Mouse (Mus musculus) spleen, adult 18-20 months (tissue): ENCODE results near the gene Grap2.

ENCODE experiments used
- DNase-seq, 2 experiments: peaks; one replicate each; pipeline ENCODE4 v3.0.0; 2022; ENCODE audit warnings: mixed read lengths in 2 of 2

Gene Grap2

DNA sequence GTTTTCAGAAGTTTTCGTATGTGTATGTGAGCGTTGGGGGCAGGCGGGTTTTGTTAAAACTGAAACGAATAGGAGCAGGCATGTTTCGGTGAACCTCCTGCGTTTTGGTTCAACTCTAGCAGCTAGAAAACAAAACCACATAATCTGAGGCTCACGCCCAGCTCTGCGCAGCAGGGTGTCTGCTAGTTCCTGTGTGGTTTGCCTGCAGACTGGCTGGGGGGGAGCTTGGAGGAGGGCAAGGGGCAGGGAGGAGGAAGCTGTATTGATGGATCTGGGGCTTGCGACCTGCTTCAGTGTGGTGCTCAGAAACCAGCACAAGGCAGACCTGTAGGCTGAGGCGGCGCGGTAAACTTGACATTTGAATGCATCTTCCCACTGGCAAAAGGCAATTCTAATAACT lies at the start of gene Grap2:
Grap2 (plus strand) TSS at position 304 of the 400 bp plus-strand sequence.
- DNase-seq: peak; percentile 65 to 74

DNA sequence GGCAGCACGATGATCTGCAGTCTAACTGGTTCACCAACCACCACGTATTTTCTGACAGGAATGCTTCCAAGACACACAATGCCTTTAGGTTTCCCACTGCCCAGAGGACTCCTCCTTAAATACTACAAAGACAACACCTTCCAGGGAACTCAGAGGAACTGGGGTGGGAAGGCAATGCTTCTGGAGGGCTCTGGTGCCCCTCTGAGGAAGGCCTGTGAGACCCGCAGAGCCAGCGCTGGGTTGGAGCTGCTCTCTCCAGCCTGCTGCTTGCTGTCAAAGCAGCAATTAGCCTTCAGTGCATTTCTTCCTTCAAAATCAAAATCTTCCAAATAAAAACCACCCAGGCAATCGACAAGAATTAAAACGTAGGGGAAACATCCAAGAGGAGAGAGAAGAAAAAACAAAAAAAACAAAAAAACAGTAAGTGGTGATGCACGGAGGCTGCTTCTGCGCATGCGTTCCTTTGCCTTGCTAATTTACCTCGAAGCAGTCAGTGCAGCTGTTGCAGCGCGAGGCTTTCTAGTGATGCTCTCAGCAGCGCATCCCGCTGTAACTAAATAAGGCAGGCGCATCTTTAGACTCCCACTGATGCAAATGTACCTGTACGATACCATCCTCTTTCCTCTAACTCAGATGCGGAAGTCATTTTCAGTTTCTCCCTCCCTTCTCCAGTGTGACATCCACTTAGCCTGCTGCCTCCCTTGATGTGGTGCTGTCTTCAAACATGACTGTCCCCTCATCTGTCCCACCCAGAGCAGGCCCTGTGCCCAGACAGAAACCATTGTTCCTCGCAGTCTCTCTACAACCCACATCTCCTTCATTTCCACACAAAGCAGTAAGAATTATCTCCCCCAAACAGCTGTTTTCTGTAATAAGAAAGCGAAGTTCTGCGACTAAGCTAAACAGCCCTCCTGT lies 42.2 kb upstream of the Grap2 start:
- no peak for DNase-seq

DNA sequence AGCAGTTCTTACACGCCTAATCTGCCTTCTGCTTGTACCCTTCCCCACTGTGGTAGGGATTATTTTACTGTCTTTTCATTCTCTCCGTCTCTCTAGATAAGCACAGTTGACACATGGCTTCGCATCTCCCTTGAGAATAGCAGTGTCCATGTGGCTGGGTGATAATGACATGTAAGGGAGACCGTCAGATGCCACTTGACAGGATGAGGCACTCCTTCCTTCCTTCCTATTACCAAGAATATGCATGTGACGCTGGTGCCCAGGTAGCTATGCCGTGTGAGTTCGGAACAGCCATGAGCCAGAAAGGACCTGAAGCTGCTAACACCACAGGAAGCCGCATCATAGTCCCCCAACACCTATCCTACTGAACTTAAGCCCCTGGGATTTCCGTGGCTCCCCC lies 41.4 kb upstream of the Grap2 start:
- DNase-seq: no peak

DNA sequence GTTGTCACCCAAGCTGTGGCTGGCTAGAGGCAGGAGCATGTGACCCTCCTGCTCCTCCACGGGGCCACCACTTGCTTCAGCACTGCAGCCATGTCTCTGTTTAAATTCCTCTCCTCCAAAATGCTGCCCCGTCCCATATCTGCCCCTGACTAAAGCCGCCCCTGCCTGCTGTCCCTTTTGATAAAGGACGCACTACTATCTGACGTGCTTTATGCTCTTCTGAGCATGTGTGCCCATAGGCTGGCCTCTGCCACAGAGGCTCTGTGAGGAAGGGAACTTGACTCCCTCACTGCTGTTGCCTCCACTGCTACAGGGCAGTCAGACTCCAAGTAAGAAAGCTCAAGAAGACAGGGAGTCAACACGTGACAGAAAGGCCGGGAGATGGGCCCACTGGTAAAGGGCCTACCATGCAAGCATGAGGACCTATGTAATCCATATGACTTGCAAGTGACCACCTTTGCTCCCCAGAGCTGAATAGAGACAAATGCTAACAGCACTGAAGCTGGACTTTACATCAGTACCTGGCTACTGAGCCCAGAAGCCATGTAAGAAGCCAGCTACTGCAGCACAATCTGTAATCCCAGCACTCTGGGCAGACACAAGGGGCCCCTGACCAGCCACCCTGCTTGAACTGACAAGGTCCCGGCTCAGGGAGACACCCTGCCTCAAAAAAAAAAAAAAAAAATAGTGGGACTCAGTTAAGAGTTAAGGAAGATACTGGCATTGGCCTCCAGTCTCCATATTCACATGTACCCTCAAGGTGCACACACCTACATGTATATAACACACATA lies 39.9 kb upstream of the Grap2 start:
- no peak for DNase-seq

DNA sequence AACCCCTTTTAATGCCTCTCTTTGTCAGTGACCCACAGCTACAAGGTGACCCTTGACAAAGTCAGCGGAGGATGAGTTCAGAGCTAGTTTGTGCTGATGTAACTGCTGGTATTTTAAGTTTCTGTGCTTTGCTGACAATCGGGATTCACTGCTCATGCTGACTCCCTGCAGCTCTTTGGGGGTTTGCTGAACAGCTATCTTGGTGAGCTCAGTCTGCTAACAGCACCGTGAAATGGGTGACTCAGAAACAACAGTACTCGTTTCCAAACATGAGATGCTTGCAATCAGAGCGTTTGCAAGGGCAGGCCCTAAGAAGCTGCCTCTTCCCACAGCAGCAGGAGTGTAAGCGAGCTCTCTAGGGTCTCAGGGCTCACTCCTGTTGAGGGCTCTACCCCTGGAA lies 39.1 kb upstream of the Grap2 start:
- DNase-seq: no peak

DNA sequence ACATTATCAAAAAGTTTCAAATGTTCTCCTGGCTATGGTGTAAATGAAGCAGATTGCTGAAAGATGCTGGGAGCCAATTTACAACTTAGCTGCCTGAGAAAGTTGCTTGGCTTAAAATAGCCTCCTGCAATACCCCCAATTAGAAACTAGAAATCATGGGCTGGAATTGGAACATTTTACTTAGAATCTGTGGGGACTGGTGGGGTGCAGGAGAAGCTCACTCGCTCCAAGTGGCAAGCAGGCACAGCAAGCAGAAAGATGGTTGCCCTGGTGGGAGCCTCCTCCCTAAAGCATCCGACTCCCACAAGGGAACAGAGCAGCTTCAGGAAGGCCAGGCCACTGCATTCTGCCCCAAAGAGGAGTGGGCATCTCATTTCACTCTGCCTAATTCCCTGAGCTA lies 36.3 kb upstream of the Grap2 start:
- no peak for DNase-seq

DNA sequence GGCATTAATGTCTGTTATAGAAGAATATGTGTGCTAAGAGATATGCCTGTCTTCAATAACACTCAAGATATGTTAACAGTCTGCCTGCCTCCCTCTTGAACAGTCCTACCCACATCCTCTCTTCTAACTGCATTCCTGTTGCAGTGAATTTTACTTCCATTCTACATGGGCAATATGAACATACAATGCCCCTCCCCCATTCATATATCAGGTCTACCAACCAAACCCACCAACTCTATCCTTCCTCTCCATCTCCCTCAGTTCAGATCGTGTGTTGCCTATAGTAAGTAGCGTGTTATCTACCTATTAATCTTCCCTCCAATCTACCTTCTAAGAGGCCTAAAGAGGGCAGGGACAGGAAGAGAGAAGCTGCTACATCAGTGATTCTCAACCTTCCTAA lies 34.3 kb upstream of the Grap2 start:
- no peak for DNase-seq

DNA sequence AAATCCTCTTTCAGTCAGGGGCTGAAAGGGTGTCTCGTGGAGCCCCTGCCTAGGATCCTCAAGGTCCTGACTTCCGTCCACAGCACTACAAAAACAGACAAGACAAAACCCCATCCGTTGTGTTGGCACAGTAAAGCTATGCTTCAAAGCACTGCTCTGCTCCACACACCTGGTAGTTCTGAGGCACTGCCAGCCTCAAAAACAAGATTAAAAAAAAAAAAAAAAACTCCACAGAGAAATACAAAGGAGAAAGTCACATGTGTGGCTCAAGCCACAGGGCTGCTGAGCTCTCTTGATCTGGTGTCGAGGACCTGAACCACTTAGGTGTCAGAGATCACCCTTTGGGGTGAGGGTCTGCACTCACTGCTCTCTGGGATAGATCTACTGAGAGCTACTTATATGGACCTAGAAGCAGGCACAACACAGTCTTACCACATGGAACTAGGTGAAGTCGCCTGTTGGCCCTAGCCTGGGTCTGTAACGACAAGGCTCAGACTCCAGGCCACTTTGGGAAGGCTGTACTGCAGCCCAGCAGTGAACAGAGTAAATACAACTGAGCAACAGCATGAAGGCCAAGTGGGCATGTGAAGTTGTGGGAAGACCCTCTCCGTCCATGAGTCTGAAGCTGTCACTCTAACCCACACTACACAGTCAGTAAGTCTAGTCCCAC lies 33.6 kb upstream of the Grap2 start:
- no peak for DNase-seq

DNA sequence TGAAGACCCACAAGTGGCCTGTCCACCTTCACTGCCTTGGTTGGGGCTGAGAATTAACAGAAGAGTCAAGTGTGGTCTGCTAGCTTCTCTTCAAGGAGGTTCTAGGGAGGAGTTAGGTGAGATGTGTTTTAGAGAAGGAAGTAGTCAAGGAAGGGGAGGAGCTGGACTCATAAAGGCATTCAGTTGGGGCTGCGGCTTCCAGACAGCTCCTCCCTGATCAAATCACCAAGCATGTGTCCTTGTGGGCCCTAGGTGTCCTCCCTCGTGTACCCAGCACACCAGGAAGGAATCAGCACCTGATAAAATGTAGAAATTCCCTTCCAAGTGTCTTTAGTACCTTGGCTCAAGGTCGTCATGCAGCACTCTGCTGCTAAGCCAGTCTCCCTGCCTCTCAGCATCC lies 28.3 kb upstream of the Grap2 start:
- DNase-seq: peak in 1 of 2 experiments; percentile 23

DNA sequence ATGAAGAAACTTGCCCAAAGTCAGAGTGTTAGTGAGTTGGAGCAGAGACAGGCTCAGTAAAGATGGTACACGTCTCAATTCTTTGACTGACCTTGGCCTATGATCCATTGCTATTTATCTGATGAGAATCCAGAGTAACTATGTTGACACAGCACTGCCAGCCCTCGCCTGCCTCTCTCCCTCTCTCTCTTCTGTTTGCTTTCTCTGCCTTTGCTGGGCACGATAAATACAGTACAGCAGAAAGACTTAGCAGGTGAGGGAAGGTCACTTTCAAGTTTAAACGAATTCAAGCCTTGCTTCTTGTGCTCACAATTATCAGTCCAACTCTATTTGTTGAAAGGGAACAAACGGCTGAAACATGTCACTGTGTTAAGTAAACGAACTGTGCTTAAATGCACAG lies 27.0 kb upstream of the Grap2 start:
- DNase-seq: no peak

DNA sequence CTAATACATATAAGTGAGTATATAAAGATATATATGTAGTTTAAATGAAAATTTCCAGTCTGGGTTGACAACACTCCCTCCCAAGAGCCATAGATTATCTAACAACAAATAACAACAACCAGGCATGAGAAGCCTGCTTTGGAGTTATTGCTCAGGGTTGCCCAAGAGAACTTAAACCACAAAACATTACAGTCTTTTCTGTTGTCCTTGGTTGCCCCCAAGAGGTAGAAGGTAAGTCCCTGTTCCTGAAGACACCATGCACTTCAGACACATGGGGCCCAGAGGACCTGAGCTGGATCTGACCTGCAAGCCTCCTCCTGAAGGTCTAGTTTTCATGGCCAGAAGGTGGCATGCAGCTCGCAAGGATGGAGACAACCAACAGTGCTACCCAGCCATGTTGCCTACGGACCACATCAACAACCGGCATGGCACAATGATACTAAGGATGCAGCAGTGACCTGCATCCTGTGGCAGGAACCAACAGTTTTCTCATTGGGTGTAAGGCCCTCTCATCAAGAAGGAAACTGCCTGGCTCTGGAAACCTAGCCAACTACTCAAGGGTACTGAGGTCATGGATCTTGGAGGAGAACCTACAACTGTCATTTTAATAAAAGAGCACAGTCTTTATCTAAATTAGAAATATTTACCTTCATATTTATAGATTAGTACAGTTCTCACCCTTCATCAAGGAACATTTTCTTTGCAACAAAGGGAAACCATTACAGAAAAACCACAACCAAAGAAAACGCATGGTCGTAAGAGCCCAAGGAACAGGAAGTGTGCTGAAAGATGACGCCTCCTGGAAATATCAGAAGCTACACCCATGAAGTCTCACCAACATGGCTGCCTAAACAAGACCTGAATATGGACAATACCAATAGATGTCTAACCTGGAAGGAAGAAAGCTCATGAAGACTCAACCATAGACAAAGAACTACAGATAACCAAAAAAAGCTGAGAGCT lies 17.3 kb upstream of the Grap2 start:
- no peak for DNase-seq

DNA sequence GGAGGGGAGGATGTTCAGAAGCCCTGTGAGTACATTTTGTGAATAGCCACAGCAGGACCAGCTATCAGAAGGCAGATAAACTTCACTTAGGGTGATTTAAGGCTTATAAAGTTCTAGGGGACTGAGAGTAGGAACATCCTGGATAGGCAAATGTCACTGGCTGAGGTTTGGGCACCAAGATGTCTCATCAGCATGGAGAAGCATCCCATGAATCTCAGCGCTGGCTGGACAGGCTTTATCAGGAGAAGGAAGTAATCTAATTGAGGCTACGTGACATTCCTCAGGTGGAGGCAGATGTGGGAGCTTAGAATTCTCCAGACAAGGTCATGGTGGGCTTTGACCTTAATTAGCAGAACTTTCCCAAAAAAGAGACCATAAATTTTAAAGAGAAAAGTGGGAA lies 16.4 kb upstream of the Grap2 start:
- no peak for DNase-seq

DNA sequence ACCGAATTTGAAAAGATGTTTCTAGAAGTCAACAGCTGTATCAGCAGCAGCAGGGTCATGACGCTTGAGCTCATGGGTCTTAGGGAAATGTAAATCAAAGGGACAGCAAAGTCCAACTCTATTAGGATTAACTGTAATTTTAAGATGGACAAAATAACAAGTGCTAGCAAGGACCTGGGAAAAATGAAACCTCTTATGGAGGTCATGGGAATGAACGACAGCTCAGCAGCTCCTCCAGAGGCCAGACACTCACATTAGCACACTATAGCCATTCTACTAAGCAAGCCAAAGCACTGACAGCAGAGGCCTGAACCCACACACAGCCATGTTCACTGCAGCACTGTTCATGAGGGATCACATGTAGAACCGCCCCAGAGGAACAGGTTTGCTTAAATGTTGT lies 14.6 kb upstream of the Grap2 start:
- DNase-seq: no peak

DNA sequence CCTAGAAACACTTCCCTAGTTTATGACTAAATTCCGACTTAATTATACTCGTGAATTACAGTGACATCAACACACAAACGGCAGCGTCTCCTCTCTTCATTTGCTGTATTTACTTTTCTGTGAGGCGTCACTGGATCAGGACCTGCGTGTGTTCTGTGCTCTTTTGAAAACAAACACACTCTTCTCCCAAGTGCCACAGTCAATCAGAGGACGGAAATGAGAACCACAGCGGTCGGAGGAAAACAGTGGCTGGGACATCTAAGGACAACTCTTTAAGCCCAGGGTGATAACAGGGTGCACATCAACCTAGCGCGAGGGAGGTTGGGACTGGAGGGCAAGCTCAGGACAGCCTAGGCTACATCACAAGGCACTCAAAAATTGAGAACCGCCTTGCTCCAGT lies 12.9 kb upstream of the Grap2 start:
- DNase-seq: no peak

DNA sequence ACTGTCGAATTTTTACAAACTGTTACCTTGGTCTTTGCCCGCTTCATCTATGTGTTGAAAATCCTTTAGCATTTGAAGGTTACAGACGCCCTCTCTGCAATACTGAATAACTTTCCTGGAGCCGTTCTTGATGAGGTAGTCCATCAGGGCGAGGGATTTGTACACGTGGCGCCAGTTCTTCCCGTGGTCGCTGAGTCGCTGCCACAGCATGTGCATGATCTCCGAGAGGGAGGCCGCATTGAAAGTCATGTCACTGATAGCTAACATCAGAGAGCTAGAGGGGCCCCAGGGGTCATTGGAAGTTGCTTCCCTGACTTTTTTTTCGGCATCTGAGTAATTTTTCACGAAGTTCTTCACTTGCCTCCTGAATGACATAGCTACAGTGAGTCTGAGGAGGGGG lies 12.4 kb upstream of the Grap2 start:
- DNase-seq: no peak

DNA sequence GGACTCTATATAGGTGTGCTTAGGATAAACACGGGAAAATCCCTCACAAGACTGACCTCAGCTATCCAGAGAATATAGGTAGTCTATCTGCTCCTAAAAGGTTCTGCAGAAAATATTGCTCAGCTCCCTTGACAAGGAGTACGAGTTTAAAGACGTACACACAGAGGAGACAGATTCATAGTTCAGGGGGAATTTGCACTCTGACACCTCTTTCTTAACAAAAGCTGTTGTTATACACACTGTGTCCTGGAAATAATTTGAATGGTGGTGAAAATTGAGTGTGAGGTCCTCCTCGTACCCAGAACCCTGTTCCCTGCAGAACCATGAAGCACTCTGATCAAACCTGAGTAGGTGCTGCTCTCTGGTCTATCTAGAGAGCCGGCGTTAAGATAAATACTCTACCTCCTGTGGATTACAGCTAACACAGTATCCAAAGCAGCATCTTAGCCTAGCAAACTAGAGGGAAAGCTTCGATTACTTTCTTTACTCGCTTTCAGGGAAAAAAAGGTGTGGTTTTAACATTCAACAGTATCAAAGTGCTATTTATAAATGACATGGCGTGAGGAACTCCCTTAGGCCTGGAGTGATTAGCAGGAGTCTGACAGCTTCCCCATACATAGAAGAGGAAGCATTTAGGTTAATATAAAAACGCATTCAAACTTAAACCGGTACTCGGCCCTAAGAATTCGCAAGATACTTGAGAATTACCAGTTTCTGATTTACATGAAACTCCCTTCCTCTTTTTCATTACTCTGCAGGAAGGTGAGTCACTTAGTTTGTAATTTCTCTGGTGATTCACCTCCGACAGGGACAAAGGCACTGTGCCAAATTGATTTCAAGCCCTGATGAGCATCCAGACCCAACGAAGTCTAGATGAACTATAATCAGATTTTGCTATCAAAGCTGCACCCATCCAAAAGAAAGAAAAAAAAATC lies 11.5 kb upstream of the Grap2 start:
- DNase-seq: no peak

DNA sequence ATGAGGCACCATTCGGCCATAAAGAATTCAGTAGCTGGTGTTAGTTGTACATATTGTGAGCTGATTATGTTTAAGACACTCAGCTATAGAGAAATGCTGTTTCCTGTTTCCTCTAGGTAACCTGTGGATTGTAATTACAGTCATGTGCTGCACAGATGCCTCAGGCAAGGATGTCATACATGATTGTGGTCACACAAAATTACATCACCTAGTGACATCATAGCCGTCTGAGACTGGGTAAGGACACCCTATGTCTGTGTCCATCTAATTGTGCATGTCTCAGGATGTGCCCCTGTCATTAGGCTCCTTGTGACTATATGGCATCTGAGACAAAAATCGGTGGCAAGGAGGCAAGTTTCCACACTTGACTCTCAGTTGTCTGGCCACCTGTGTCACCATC lies 9.9 kb upstream of the Grap2 start:
- DNase-seq: no peak

DNA sequence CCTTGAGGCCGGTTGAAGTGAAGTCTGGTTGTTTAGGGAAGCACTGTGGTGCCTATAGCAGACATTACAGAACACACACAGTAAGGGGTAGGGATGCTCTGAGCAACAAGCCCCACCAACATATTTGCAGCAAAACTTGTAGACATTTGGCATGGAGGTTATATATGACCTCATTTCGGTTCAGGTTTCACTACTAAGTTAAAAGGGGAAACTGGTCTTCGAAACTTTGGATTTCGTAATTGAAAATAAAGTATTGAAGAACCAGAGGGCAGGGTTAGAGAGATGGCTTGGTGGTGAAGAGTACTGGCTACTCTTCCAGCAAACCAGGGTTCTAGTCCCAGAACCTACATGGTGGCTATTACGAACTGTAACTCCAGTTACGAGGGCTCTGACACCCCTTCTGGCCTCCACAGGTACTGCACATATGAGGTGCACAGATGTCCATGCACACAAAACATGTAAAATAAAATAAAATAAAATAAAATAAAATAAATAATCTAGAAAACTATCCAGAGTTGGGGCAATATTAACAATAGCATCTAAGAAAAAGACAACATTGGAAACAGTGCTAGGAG lies 8.7 kb upstream of the Grap2 start:
- DNase-seq: peak in 1 of 2 experiments; percentile 51

DNA sequence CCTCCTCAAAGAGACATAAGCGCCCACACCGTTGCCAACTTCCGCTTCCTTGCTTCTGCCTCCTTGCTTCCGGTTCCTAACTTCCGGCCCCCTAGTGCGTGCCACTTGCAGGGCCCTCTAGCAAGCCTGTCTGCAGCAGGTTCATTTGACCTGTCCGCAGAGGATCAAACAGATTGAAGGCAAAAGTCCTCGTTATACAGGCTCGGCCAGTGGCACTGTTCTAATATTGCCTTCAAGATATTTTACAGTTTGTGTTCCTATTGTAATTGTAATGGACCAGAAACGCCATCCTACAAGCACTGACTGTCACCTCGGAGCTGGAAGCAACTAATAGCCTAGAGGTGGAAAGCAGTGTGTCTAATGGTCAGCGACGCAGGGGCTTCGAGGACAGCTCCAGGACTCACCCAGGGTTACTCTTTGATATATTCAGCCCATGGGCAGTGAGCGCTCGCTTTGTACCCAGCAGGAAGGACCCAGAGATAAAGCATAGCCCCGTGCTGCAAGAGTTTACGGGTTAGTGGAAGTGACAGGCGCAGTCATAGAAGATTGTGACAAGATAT lies 7.2 kb upstream of the Grap2 start, which contains the start of gene Enthd1:
Enthd1 (minus strand) TSS at position 51 of the 560 bp plus-strand sequence.
- DNase-seq: no peak

DNA sequence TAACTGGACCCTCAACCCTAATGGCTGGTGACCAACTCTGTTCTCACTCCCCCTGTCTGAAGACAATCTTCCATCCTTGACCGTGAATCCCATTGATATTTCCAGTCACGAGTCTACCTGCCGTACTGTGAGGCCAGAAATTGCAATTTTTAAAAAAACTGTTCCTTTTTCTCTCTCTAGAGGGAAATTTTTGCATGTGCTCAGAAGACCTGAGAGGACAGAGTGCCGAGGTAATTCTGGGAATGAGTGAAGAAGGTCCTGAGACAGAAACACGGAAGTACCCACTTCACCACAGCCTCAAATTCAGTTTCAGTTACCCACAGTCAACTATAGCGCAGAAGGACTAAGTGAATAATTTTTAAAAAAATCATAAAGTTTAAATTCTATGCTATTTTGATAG lies 5.7 kb upstream of the Grap2 start:
- DNase-seq: no peak
